Mouse (Mus musculus) neural tube, embryonic 14.5 days (tissue): ENCODE measurements around the gene Dact2. TPM values are rescaled to one million over a fixed set of nuclear protein-coding genes. Genes with fewer than 3 reads are reported as not detected.

Experiments
- ATAC-seq: fragments of 200-750 bp; cut with Nextera tagmentation; 2 replicates; pipeline ENCODE4 v1.8.0; 2017; ENCODE audit warnings: low read depth, mild to moderate bottlenecking, moderate TSS enrichment, moderate library complexity
- H3K27ac ChIP-seq: fragments of 300-500 bp; sonication (generic); 2 replicates; pipeline ENCODE4 v1.5.1; 2014; ENCODE audit warnings: low read depth, mild to moderate bottlenecking, control low read depth, low read length, moderate library complexity, mixed read lengths
- H3K27me3 ChIP-seq: fragments of 300-500 bp; sonication (generic); 2 replicates; pipeline ENCODE4 v1.6.1; 2014; ENCODE audit warnings: low read length; ENCODE audit not compliant: control insufficient read depth, insufficient read depth
- H3K36me3 ChIP-seq: fragments of 300-500 bp; sonication (generic); 2 replicates; pipeline ENCODE4 v1.6.1; 2014; ENCODE audit warnings: low read length, mixed read lengths; ENCODE audit not compliant: control insufficient read depth, insufficient read depth
- H3K4me1 ChIP-seq: fragments of 300-500 bp; sonication (generic); 2 replicates; pipeline ENCODE4 v1.6.1; 2014; ENCODE audit warnings: low read length; ENCODE audit not compliant: control insufficient read depth, insufficient read depth
- H3K4me2 ChIP-seq: fragments of 300-500 bp; sonication (generic); 2 replicates; pipeline ENCODE4 v1.6.1; 2014; ENCODE audit warnings: mild to moderate bottlenecking, low read depth, low read length, control low read depth
- H3K4me3 ChIP-seq: fragments of 300-500 bp; sonication (generic); 2 replicates; pipeline ENCODE4 v1.5.1; 2014; ENCODE audit warnings: low read depth, low read length, control low read depth, mixed read lengths
- H3K9ac ChIP-seq: fragments of 300-500 bp; sonication (generic); replicated peaks from 2 replicates; pipeline ENCODE4 v1.6.1; 2014; ENCODE audit warnings: low read depth, mild to moderate bottlenecking, control low read depth, low read length, mixed read lengths
- H3K9me3 ChIP-seq: fragments of 300-500 bp; sonication (generic); 2 replicates; pipeline ENCODE4 v1.6.1; 2016; ENCODE audit warnings: low read length; ENCODE audit not compliant: control insufficient read depth
- WGBS: fragments of 180-500 bp; shearing (Covaris S2); extraction: QIAGEN DNeasy Blood & Tissue Kit; methylation state at CpG from one replicate; pipeline ENCODE4 v1.1.7; 2014; 5-methylcytosine and 5-hydroxymethylcytosine counted together
- polyA plus RNA-seq: library from polyadenylated mRNA; unstranded; fragments of >200 nt; fragmentation: Nextera tagmentation; extraction: Ambion mirVana; gene quantifications from 2 replicates; pipeline ENCODE4 v1.2.1, GENCODE M21; 2014

Gene Dact2
- polyA plus RNA-seq, 1 experiment from 2014 or later, result 3.2 TPM

GRCm38 (mm10) chr17:14184192-14184814 is 19.8 kb downstream of the Dact2 start:
- H3K9ac ChIP-seq, result no peak overlapping the region
- H3K4me3 ChIP-seq, result no peak overlapping the region
- no peaks in the 10 kb centered on the region for H3K27me3 ChIP-seq
- WGBS, result 94% methylated on average over 4 of the region's 4 CpGs
- no peak for ATAC-seq
- no peaks in the 10 kb centered on the region for H3K36me3 ChIP-seq
- no peaks in the 10 kb centered on the region for H3K9me3 ChIP-seq
- no peak overlapping the region for H3K27ac ChIP-seq
- no peaks in the 10 kb centered on the region for H3K4me1 ChIP-seq
- H3K4me2 ChIP-seq, result no peak overlapping the region

- no peak overlapping the region for H3K27ac ChIP-seq
- WGBS, result 82% methylated on average over 4 of the region's 4 CpGs
- ATAC-seq, result no peak
Measured at GRCm38 (mm10) chr17:14183717-14184116, 20.4 kb downstream of the Dact2 start.

GRCm38 (mm10) chr17:14182860-14183259 is 21.2 kb downstream of the Dact2 start:
- H3K27ac ChIP-seq, result no peak overlapping the region
- no peak overlapping the region for H3K9ac ChIP-seq
- H3K27me3 ChIP-seq, result no peaks in the 10 kb centered on the region
- H3K4me1 ChIP-seq, result no peaks in the 10 kb centered on the region
- H3K9me3 ChIP-seq, result no peaks in the 10 kb centered on the region
- 75% methylated on average over 3 of the region's 3 CpGs for WGBS
- no peak overlapping the region for H3K4me3 ChIP-seq
- H3K36me3 ChIP-seq, result no peaks in the 10 kb centered on the region
- H3K4me2 ChIP-seq, result no peak overlapping the region
- no peak for ATAC-seq

More at GRCm38 (mm10) chr17:14183717-14184116, 20.4 kb downstream of the Dact2 start:
- H3K36me3 ChIP-seq, result no peaks in the 10 kb centered on the region
- H3K4me3 ChIP-seq, result no peak overlapping the region
- H3K4me1 ChIP-seq, result no peaks in the 10 kb centered on the region
- H3K27me3 ChIP-seq, result no peaks in the 10 kb centered on the region
- H3K9me3 ChIP-seq, result no peaks in the 10 kb centered on the region
- H3K4me2 ChIP-seq, result no peak overlapping the region
- no peak overlapping the region for H3K9ac ChIP-seq

- H3K9ac ChIP-seq, result no peak overlapping the region
- H3K27ac ChIP-seq, result no peak overlapping the region
- H3K9me3 ChIP-seq, result no peaks in the 10 kb centered on the region
- H3K4me2 ChIP-seq, result no peak overlapping the region
- no peak for ATAC-seq
- H3K4me1 ChIP-seq, result no peaks in the 10 kb centered on the region
- no peaks in the 10 kb centered on the region for H3K36me3 ChIP-seq
- H3K4me3 ChIP-seq, result no peak overlapping the region
- H3K27me3 ChIP-seq, result no peaks in the 10 kb centered on the region
- 67% methylated on average over 4 of the region's 4 CpGs for WGBS
Measured at GRCm38 (mm10) chr17:14178911-14179310, 25.2 kb downstream of the Dact2 start.

GRCm38 (mm10) chr17:14178475-14178874 is 25.6 kb downstream of the Dact2 start:
- no peaks in the 10 kb centered on the region for H3K36me3 ChIP-seq
- no peak overlapping the region for H3K4me3 ChIP-seq
- WGBS, result 27% methylated on average over 4 of the region's 4 CpGs
- H3K4me1 ChIP-seq, result no peaks in the 10 kb centered on the region
- ATAC-seq, result no peak
- H3K9me3 ChIP-seq, result no peaks in the 10 kb centered on the region
- no peak overlapping the region for H3K27ac ChIP-seq
- H3K9ac ChIP-seq, result no peak overlapping the region
- H3K27me3 ChIP-seq, result no peaks in the 10 kb centered on the region
- H3K4me2 ChIP-seq, result no peak overlapping the region

- no peak overlapping the region for H3K9ac ChIP-seq
- no peaks in the 10 kb centered on the region for H3K36me3 ChIP-seq
- 67% methylated on average over 5 of the region's 5 CpGs for WGBS
- no peaks in the 10 kb centered on the region for H3K27me3 ChIP-seq
- ATAC-seq, result no peak
- H3K4me2 ChIP-seq, result no peak overlapping the region
- H3K27ac ChIP-seq, result no peak overlapping the region
- no peaks in the 10 kb centered on the region for H3K4me1 ChIP-seq
- no peak overlapping the region for H3K4me3 ChIP-seq
- no peaks in the 10 kb centered on the region for H3K9me3 ChIP-seq
Measured at GRCm38 (mm10) chr17:14178049-14178448, 26.1 kb downstream of the Dact2 start.

GRCm38 (mm10) chr17:14177018-14177417 is 27.1 kb downstream of the Dact2 start:
- no peaks in the 10 kb centered on the region for H3K27me3 ChIP-seq
- H3K36me3 ChIP-seq, result no peaks in the 10 kb centered on the region
- H3K9ac ChIP-seq, result no peak overlapping the region
- no peak overlapping the region for H3K4me3 ChIP-seq
- H3K4me1 ChIP-seq, result no peaks in the 10 kb centered on the region
- 83% methylated on average over 5 of the region's 5 CpGs for WGBS
- no peaks in the 10 kb centered on the region for H3K9me3 ChIP-seq
- H3K4me2 ChIP-seq, result no peak overlapping the region
- ATAC-seq, result no peak
- H3K27ac ChIP-seq, result no peak overlapping the region

- 87% methylated on average over 5 of the region's 5 CpGs for WGBS
- no peak overlapping the region for H3K4me3 ChIP-seq
- H3K9ac ChIP-seq, result no peak overlapping the region
- no peaks in the 10 kb centered on the region for H3K27me3 ChIP-seq
- H3K4me2 ChIP-seq, result no peak overlapping the region
- H3K9me3 ChIP-seq, result no peaks in the 10 kb centered on the region
- no peak overlapping the region for H3K27ac ChIP-seq
- no peak for ATAC-seq
- no peaks in the 10 kb centered on the region for H3K36me3 ChIP-seq
- no peaks in the 10 kb centered on the region for H3K4me1 ChIP-seq
Measured at GRCm38 (mm10) chr17:14175704-14176103, 28.4 kb downstream of the Dact2 start.

GRCm38 (mm10) chr17:14175019-14175418 is 29.1 kb downstream of the Dact2 start:
- H3K9me3 ChIP-seq, result no peaks in the 10 kb centered on the region
- no peak for ATAC-seq
- WGBS, result 83% methylated on average over 4 of the region's 4 CpGs

More at GRCm38 (mm10) chr17:14175019-14175418, 29.1 kb downstream of the Dact2 start:
- no peak overlapping the region for H3K4me2 ChIP-seq
- H3K27ac ChIP-seq, result no peak overlapping the region
- H3K9ac ChIP-seq, result no peak overlapping the region
- H3K27me3 ChIP-seq, result no peaks in the 10 kb centered on the region
- H3K4me3 ChIP-seq, result no peak overlapping the region
- no peaks in the 10 kb centered on the region for H3K4me1 ChIP-seq
- H3K36me3 ChIP-seq, result no peaks in the 10 kb centered on the region
